Mouse (Mus musculus) fibroblast of lung, adult 2 months (primary cell): ENCODE data around the gene A330070K13Rik.

Source experiments
- DNase-seq: peaks from one replicate; pipeline ENCODE4 v3.0.0-alpha.2; 2011; ENCODE audit warnings: low read depth

A330070K13Rik gene

GRCm38 (mm10) chr5:130329889-130330288 lies 54.5 kb downstream of the A330070K13Rik start:
- DNase-seq, result no peak
